Mouse (Mus musculus) adrenal gland, adult 8-10 months (tissue): ENCODE measurements around the gene Ripk4. TPM values are rescaled to one million over a fixed set of nuclear protein-coding genes. Genes with fewer than 3 reads are reported as not detected.

Source experiments
- DNase-seq: peaks from one replicate; pipeline ENCODE4 v3.0.0; 2022
- total RNA-seq, 4 experiments: library from RNA; stranded (reverse); gene quantifications; 2 replicates each; pipeline ENCODE4 v1.2.4; 2022

Gene Ripk4
- total RNA-seq = 1 to 10 TPM; 2.0 to 2.5 (median 2.2) TPM

DNA sequence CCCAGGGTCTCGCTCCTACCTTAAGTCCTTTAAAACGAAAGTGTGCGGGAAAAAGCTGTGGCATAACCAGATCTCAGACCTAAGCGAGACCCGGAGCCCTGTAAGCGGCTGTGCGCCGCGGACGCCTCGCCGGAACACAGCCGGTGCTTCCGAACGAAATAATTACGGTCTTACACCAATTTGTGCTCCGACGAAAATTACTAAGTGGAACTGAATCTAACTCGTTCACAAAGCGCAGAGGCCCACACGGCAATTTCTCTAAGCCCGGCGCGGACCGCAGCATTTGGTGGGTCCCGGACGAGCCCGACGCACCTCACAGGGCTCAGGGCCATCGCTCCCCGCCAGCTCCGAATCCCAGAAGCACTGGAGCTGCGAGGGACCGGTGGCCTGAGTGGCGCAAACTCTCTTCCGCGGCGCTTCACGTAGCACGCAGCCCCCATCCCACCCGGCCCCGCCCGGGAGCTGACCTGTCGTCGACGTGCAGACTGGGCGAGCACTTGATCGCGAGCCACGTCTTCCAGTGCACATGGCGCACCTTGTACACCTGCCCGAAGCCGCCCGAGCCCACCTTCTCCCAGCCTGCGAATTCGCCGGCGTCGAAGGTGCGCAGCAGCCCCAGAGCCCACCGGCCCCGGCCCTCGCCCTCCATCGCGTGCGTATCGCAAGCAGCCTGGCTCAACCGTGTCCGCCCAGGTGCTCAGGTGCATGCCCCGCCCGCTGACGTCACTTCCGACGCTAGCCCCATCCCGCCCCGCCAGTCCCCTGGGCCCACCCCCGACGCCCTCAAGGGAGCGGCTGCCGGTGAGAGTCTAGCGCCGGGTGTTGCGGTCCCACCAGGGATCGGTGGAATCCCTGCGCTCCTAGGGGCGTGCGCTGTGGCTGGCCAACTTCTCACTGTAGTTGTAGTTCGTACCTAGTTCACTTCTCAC is at the start of gene Ripk4:
Ripk4 (minus strand) TSS at position 727 of the 929 bp plus-strand sequence.
- no peak for DNase-seq

DNA sequence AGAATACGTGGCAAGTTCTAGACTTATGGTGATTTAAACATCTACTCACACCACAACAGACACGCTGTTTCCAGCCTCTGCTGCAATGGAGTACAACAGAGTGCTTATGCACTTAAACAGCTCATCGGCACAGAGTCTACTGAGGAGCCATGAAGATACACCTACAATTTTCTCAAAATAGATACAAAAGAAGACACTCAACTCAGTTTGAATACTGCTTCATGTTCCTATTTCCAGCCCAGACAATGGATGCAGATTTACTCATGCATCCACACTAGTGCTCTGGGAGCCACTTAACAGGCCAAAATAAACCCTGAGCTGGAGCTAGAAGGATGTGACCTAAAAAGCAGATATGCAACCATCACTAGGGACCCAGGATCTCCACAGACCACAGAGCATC is 45.3 kb upstream of the Ripk4 start:
- DNase-seq = no peak

DNA sequence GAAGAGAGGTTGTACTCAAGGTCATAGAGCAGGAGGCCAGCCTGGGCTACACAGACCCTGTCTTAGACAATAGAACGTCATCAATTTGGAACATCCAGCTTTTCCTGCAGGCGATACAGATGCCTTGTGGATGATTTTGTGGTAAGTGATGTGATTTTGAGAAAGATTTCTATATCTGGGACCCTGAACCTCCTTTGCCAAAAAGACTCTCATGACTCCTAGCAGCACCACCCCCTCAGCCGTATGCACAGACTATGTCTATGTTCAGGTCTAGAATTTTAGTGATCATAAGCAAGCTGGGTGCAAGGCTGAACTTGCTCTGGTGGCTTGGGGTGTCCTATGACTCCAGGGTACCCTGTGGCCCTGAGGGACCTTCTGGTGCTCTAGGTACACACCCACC is 42.1 kb upstream of the Ripk4 start:
- no peak for DNase-seq

DNA sequence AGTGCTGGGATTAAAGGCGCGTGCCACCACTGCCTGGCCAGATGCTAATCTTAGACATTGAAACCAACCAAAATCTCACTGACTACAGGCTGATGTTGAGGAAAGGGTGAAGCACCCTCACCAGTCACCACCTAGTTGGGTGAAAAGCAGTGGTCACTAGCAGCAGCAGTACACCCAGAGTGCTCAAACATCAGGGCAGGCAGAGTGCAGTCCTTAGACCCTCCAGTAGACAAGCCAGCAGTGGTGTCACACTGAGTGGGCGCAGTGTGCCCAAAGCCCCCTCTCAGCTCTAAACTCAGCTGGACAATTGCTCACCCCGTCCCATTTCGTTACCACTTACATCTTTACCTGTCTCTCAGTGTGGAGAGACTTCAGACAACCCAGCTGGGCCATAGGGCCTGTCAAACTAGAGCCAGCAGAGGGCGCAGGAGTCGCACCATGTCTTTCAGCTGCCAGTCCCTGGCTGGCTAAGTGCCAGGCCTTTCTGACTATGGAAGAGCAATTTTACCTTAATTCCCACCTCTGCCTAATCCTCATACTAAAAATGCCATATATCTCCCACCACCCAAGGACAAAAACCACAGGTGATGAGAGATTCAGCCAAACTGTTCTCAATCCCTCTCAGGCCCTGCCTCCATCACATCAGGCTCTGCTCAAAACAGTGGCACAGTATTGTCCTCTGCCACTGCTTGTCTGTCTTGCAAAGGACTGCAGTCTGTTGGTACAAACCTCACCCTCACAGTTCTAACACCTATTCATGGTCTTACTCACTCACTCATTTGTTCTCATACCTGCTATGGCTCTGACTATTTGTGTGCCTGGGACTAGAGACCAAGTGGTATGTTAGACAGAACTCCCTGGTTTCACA is 41.3 kb upstream of the Ripk4 start:
- DNase-seq = peak; percentile 67

DNA sequence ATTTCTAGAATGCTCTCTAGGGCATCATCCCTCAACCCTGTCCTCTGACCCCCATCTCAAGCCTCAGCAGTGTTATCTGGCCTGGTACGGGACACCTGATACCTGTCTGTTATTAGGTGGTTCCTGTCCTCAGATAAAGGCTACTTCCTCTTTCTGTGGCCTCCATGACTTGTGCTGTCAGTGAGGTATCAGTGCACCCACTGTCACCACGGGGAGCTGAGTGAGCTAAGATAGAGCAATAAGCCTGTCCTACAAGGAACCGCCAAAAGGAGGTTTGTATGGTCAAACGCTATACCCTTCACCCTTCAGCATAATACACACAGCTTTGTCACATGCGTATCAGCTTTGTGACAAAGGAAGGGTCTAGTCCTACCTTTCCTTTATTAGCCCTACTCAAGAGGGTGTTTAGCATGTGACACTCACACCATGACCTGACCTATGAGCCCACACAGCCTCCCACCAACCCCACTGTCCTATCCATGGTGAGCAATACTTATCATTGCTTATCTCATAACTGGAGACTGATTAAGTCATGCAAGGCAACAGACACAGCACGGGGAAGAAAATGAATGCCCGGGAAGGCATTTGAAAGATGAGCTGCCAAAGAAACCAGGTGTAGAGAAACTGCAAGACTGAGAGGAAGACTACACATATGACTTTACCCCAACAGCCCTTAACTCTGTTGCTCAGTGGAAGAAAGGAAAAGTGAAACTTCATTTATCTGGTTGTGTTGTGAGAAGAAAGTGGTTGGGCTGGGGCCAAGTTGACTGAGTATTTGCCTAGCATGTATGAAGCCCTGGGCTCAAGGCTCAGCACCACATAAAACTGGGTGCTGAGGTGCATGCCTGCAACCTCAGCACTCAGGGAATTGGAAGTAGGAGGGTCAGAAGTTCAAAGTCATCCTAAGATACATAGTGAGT is 34.6 kb upstream of the Ripk4 start:
- DNase-seq = no peak

DNA sequence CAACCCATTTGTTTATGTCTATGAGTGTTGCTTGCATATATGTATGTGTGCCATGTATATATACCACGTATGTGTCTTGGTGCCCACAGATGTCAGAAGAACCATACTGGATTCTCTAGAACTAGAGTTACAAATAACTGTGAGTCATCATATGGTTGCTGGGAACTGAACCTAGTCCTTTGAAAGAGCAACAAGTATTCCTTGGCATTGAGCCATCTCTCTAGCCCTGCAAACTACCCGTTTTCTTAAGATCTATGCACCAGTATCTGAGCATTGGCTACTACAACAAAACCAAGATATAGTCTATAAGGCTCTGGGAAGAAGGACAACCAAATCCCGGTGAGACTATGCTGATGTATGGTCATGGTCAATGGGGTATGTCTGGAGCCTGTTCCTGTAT is 33.6 kb upstream of the Ripk4 start:
- DNase-seq = no peak

DNA sequence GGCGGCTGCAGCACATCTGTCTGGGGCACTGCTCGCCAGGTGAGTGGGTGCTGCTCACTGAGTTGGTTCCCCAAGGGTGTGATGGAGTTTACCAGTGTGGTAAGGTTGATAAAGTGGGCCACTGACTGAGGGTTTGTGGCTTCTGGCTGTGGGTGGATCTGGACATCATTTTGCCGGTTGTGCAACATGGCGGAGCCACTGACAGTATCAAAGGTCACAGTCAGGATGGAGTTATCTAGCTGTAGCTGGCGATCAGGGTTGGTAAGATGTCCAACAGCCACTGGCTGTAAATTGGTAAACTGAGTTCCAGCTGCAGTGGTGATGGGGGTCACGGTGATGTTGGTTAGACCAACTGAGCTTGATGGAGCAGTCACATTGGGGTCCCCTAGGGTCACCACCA is 30.7 kb upstream of the Ripk4 start:
- DNase-seq = no peak

DNA sequence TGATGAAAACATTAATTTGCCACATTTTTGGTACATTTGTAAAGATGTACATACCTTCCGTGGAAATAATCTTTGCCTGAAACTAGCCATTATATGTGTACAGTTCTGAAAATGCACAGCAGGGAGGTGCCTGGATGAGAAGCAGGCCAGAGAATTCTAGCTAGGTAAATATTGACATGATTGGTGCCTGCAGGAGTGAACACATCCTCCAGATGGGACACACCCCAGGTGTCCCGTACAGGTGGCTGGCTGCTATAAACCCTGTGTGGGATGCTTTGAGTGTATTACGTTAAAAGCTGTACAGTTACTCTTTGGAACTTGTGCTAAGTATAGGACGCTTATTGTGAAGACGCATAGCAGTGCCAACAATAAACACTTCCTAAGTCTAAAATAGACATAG is 19.5 kb upstream of the Ripk4 start:
- DNase-seq = no peak

DNA sequence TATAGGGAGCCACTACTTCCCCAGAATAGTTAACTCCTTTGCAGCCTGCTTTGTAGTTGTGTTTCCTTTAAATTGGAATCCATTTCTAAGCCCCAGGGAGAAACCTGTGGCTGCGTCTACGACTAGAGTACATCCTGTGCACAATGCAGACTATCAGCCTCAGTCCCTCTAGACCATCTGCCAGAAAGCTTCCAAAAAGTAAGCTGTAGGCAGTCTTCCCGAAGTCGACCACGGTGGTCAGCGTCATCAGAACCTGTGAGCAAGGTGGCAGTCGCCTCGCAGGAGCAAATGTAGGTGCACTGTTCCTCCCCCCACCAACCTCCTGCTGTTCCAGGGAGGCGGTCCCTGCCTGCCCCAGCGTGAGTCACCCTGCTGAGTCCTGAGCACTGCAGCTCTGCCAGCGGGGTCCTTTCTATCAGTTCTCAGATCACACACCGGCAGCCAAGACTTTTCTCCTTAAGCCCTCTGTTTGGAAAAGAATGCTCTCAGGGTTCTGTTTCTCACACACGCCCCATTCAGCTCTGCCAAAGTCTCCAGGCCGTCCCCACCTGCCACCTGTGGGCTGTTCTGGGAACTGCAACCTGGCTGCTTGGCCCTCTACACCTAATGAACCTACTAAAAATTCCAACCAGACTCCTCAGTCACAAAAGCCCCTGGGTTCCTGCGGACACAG is 14.9 kb upstream of the Ripk4 start:
- DNase-seq = peak; percentile 53

DNA sequence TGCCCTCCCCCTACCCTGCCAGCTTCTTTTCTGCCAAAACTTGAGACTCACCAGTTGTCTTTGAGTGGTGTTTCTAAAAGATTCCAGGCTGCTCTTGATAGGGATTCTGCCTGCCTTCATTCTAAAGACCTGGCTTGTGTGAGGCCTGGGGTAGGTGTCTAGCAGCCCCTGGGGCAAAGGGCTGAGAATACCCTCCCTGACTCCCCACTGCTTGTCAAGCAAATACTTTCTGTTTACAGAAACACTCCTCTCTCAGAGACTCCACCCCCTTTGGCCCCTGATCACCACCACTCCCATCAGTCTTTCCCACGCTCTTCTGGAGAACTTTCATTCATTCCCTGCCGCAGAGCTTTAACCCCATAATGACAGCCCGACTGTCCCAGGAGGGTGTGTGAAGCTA is 2.9 kb upstream of the Ripk4 start:
- DNase-seq = no peak

DNA sequence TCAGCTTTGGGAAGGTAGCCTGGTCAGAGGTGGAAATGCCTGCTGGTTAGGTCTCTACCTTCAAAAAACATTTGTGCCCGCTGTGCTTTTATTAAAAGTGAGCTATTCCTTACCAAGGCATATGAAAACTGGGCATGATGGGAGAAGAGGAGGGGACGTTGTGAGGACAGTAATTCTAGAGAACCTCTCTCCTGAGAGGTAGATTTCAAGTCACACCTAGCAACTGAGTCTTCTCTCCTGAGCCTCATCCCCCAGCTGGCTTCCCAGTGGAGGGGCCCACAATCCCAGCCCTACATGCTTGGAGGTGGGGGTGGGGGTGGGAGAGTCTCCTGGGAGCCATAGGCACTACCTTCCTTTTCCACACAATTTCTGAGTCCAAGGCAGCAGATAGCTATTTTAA is 1.0 kb upstream of the Ripk4 start:
- no peak for DNase-seq

DNA sequence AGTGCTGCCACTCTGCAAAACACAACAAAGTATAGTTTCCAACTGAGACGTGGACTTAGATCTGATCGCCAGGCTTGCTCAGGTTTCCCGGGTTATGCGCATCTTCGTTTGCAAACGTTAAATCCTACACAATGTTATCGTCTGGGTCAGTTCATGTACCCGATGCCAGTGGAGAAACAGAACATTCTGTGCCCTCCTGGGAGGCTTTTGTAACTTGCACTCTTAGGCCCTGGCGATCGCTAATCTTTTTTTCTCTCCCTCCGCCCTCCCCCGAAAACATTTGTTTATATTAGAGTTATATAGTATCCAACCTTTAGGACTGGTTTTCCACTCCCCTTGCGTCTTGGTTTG is 378 bp upstream of the Ripk4 start:
- DNase-seq = no peak

DNA sequence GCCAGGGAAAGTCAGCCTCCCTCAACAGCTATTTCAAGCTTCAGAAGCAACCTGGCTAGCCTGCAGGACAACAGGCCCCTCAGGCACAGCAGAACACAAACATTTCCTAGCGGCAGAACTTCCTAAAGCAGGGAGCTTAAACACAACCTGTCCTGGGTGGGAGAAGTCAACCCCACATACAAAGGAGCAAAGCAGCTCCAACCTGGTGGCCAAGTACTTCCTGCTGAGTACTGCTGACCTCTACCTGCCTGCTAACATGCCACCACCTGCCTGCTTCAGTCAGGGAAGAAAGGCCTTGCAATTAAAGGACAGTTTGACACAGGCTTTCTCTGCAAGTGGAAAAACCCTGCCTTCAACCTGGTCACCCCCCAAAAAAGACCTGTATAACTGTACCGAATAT is 1.8 kb downstream of the Ripk4 start:
- DNase-seq = no peak

DNA sequence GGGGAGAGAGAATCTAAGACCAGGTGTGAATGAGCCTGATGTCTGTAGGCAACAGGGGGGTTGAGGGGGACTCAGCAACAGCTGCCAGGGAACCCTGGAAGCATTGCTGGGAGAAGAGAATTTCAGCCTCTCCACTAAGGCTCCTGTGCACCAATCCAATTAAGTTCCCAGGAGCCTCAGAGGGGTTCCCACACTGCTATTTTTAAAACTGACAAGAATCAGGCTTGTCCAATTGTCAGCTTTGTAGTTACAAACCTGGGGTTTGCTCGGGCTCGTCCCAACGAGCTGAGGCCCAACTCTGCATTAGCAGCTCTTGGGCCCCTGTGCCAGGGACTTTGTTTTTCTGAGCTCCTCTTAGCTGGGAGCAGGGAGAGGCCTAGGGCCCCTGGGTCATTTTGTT is 3.9 kb downstream of the Ripk4 start:
- DNase-seq = no peak

DNA sequence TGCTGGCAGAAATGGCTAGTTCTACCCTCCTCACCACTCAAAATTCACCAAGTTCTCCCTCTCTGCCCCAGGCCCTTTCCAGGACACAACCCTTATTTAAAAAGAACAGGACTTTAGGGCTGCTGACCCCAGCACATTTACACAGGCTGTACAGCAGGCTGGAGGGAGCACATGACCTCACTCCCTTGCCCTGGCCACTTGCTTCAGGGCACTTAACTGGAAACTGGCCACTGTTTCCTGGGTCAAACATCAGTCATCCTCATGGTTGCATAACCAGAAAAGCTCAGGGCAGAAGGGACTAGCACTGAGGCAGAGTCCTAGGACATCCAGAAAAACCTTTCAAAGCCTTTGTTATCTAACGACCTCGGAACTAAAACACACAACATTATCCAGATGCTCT is 5.3 kb downstream of the Ripk4 start:
- DNase-seq = peak; percentile 31

DNA sequence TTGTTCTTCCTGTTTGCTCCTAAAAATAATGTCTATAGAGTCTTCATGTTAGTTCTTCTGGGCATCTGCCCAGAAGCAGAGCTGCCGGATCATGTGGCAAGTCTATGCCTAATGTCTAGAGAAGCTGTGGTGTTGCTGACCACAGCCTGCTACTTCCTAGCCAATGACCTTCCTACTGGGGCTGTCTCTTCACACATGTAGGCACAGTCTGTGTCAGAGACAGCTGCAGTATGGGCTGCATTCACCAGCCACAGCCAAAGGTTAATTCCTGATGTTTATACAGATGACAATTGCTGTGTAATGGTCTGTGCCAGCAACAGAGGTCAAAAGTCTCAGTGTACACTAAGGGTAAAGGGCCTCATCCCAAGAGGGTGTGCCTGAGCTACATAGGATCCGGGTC is 7.1 kb downstream of the Ripk4 start:
- no peak for DNase-seq

DNA sequence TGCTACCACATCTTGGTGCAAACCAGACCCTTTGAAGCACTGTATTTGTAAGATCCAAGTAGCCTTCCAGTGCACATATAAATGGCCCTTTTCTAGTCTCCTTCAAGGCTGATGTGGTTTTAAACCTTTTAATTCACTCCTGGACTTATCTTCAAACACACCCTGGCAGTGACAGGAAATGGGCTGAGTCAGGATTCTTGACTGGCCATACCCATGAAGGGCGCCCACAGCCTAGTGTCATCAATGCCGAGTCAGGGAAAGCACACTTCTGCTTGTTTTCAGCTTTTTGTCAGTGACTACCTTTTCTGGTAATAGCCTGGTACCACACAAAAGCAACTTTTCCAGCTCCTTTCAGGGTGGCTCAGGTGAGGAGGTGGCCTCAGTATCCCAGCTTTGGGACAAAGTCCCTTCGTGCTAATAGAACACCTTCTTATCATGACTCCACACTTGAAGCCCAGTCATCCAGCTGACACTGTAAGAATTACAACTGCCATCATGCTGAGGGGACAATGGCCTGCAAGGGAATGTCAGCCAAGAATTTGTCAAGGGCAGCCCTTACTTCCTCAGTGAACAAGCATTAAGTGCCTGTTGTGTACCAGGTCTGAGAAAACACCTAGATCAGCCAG is 11.2 kb downstream of the Ripk4 start:
- no peak for DNase-seq

DNA sequence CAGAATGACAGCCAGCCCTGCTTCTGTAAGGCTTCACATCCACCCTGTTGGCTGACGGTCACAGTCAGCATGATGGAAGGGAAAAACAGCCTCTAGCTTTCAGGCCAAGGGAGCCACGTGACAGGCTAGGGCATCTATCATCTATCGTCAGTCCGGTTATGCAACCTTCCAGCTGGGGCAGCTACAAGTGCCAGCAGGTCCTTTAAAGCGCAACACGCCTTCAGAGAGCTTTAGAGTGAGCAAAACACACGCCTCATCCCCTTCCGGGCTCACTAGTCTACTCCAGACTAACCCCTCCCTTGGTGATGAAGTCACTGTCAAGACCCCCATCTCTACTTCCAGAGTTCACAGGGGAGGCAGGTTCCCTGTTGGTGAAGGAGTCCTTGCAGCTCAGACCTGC is 11.7 kb downstream of the Ripk4 start:
- peak; percentile 85 for DNase-seq

DNA sequence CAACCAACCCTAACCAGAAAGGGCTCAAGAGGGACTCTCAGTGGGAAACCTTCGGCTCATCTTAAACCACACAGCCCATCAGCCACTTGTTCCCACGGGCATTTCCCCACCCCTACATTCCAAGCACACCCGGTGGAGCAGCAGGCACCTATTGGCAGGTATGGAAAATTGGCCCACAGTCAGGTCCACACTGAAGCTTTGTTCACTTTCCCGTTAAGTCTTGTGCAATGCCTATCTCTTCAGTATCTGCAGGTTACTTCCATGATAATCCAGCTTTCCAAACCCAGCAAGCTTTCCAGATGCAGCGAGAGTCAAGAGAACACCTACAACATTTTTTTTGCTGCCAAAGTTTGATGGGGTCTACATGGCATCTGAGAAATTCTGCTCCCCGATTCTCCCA is 15.2 kb downstream of the Ripk4 start:
- DNase-seq = no peak

DNA sequence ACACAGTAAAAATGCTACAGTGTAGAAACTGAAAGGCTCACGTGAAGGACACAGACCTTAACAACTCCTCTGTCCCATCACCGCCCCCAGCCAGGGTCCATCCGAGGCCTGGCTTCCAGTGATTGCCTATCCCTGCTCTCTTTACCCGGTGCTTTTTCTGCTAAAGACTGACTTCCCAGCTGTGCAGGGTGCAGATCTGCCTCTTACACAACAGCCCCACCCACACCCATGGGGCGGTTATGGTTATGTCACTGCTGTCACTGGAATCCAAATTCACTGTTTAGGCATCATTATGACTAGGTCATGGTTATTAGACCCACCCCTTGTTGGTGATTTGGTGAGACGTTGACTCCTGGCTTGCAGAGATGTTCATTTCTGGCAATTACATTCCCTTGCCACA is 25.6 kb downstream of the Ripk4 start:
- no peak for DNase-seq

DNA sequence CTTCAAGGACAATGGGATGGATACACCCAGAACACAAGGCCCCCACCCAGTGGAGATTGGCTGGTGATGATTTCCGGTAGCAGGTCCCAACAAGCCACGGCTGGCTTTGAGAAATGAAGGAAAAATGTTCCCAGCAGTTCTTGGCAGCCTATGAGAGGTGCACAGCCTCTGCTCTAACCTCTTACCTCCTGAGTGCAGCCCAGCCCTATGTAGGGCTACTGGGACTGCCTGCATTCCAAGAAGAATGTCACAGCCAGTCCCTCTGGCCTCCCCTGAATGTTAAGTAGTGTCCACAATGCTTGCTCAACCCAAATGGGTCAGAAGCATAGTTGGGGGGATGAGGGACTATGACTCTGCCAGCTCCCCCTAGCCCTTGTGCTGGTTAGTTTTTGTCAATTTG is 27.0 kb downstream of the Ripk4 start:
- DNase-seq = no peak
